Mouse (Mus musculus): Measurements from ENCODE around the gene Ly75. TPM values are rescaled to one million over a fixed set of nuclear protein-coding genes. Genes with fewer than 3 reads are reported as not detected.

Ly75 gene
- polyA plus RNA-seq, 1 experiment from 2014 or later, result 1.7 TPM

- no peaks in the 10 kb centered on the region for H3K27me3 ChIP-seq (replicated peaks; ENCODE audit: insufficient read depth, low read length)
- H3K4me3 ChIP-seq (ENCODE audit: low read depth, low read length), result no peak overlapping the region
- H3K27ac ChIP-seq (ENCODE audit: low read length), result no peak overlapping the region
- H3K36me3 ChIP-seq (ENCODE audit: insufficient read depth, low read length), result no peaks in the 10 kb centered on the region
- H3K9me3 ChIP-seq (ENCODE audit: low read length), result no peaks in the 10 kb centered on the region
- DNase-seq (ENCODE audit: low spot score), result no peak
- H3K4me2 ChIP-seq (replicated peaks; ENCODE audit: low read depth, low read length), result no peak overlapping the region
- no peaks in the 10 kb centered on the region for H3K4me1 ChIP-seq (ENCODE audit: insufficient read depth, low read depth, low read length)
- TF ChIP-seq EP300 (IDR thresholded peaks at IDR 0.05) (no peak), CTCF (IDR thresholded peaks at IDR 0.05) (no peak)
- no peak for ATAC-seq
- no peak overlapping the region for H3K9ac ChIP-seq (replicated peaks; ENCODE audit: low read depth)
- WGBS, result 67% methylated on average over 11 of the region's 11 CpGs
Measured at GRCm38 (mm10) chr2:60409989-60410763, 27.1 kb upstream of the Ly75 start.

DNA sequence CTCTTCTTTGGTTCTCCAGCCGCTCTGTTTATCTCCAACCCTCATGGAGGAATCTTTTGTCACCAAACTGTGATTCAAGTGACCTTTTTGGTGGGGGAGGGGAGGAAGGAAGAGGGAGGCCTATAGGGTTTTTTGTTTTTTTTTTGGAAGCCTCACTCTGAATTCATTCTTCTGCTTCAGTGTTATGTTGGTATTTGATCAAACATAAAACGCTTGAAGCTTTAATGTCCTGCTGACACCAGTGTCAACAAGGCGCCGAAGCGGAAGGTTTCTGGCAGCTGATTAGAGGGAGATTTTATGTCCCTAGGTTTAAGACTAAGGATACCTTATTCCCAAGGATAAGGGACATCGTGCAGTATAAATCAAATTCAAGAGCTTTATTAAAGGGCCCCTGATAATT, 26.1 kb upstream of the Ly75 start:
- H3K4me3 ChIP-seq (ENCODE audit: low read depth, low read length), result no peak overlapping the region
- no peaks in the 10 kb centered on the region for H3K4me1 ChIP-seq (ENCODE audit: insufficient read depth, low read depth, low read length)
- no peak for DNase-seq (ENCODE audit: low spot score)
- no peak for TF ChIP-seq EP300 (IDR thresholded peaks at IDR 0.05)
- no peak for TF ChIP-seq CTCF (IDR thresholded peaks at IDR 0.05)
- H3K9me3 ChIP-seq (ENCODE audit: low read length), result no peaks in the 10 kb centered on the region
- no peak overlapping the region for H3K9ac ChIP-seq (replicated peaks; ENCODE audit: low read depth)
- WGBS, result 57% methylated on average over 6 of the region's 6 CpGs
- H3K27me3 ChIP-seq (replicated peaks; ENCODE audit: insufficient read depth, low read length), result no peaks in the 10 kb centered on the region
- H3K4me2 ChIP-seq (replicated peaks; ENCODE audit: low read depth, low read length), result no peak overlapping the region
- no peak for ATAC-seq
- H3K27ac ChIP-seq (ENCODE audit: low read length), result no peak overlapping the region
- no peaks in the 10 kb centered on the region for H3K36me3 ChIP-seq (ENCODE audit: insufficient read depth, low read length)

DNA sequence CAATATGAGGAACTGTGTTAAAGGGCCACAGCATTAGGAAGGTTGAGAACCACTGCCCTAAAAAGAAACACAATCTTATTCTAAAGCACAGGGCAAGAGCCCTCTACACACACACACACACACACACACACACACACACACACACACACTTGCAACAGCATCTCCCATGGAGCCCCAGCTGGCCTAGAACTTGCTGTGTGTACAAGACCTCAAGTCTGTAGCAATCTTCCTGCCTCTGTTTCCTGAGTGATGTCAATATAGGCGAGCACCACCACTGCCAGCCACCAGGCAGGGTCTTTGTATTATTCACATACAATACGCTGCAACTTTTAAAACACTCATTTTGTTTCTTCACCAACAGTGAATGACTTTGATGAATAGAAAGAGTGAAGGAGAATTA, 24.3 kb upstream of the Ly75 start:
- no peak overlapping the region for H3K4me3 ChIP-seq (ENCODE audit: low read depth, low read length)
- no peaks in the 10 kb centered on the region for H3K4me1 ChIP-seq (ENCODE audit: insufficient read depth, low read depth, low read length)
- no peak for TF ChIP-seq CTCF (IDR thresholded peaks at IDR 0.05)
- TF ChIP-seq EP300 (IDR thresholded peaks at IDR 0.05), result no peak
- DNase-seq (ENCODE audit: low spot score) (no peak), ATAC-seq (no peak)
- no peak overlapping the region for H3K27ac ChIP-seq (ENCODE audit: low read length)
- H3K27me3 ChIP-seq (replicated peaks; ENCODE audit: insufficient read depth, low read length), result no peaks in the 10 kb centered on the region
- no peaks in the 10 kb centered on the region for H3K9me3 ChIP-seq (ENCODE audit: low read length)
- H3K4me2 ChIP-seq (replicated peaks; ENCODE audit: low read depth, low read length), result no peak overlapping the region
- H3K9ac ChIP-seq (replicated peaks; ENCODE audit: low read depth), result no peak overlapping the region
- 86% methylated on average over 2 of the region's 2 CpGs for WGBS
- H3K36me3 ChIP-seq (ENCODE audit: insufficient read depth, low read length), result no peaks in the 10 kb centered on the region

- no peak for ATAC-seq
- no peak overlapping the region for H3K27ac ChIP-seq (ENCODE audit: low read length)
Measured at GRCm38 (mm10) chr2:60405431-60405830, 22.3 kb upstream of the Ly75 start.

DNA sequence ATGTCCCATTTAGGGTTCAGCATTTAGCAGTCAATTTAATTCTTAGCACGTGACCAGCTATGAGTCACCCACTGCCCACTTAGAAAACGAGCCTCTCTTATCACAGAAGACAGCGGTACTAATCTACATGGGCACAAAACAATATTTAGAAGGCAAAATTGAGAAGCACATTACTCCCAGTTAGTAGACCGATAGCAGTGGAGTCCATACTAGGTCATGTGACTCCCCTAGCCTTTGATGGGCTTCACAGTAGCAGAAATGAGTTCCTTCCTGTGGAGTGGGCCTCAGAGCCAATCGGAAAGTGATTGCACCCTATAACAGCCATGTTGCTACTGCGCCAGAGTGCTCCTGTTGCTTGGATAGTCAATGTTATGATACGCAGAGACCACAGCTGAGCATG, 21.7 kb upstream of the Ly75 start:
- H3K27me3 ChIP-seq (replicated peaks; ENCODE audit: insufficient read depth, low read length), result no peaks in the 10 kb centered on the region
- H3K36me3 ChIP-seq (ENCODE audit: insufficient read depth, low read length), result no peaks in the 10 kb centered on the region
- DNase-seq (ENCODE audit: low spot score) (no peak), ATAC-seq (no peak)
- H3K4me2 ChIP-seq (replicated peaks; ENCODE audit: low read depth, low read length), result no peak overlapping the region
- no peak overlapping the region for H3K9ac ChIP-seq (replicated peaks; ENCODE audit: low read depth)
- H3K4me1 ChIP-seq (ENCODE audit: insufficient read depth, low read depth, low read length), result no peaks in the 10 kb centered on the region
- H3K27ac ChIP-seq (ENCODE audit: low read length), result no peak overlapping the region
- no peaks in the 10 kb centered on the region for H3K9me3 ChIP-seq (ENCODE audit: low read length)
- TF ChIP-seq EP300 (IDR thresholded peaks at IDR 0.05) (no peak), CTCF (IDR thresholded peaks at IDR 0.05) (no peak)
- 88% methylated on average over 7 of the region's 7 CpGs for WGBS
- H3K4me3 ChIP-seq (ENCODE audit: low read depth, low read length), result no peak overlapping the region

More at GRCm38 (mm10) chr2:60405431-60405830, 22.3 kb upstream of the Ly75 start:
- WGBS, result 73% methylated on average over 5 of the region's 5 CpGs
- Histone ChIP-seq H3K9ac (replicated peaks; ENCODE audit: low read depth) (no peak overlapping the region), H3K27me3 (replicated peaks; ENCODE audit: insufficient read depth, low read length) (no peaks in the 10 kb centered on the region), H3K36me3 (ENCODE audit: insufficient read depth, low read length) (no peaks in the 10 kb centered on the region), H3K4me1 (ENCODE audit: insufficient read depth, low read depth, low read length) (no peaks in the 10 kb centered on the region), H3K4me3 (ENCODE audit: low read depth, low read length) (no peak overlapping the region), H3K4me2 (replicated peaks; ENCODE audit: low read depth, low read length) (no peak overlapping the region), H3K9me3 (ENCODE audit: low read length) (no peaks in the 10 kb centered on the region)
- no peak for DNase-seq (ENCODE audit: low spot score)
- TF ChIP-seq CTCF (IDR thresholded peaks at IDR 0.05) (no peak), EP300 (IDR thresholded peaks at IDR 0.05) (no peak)

- DNase-seq (ENCODE audit: low spot score) (no peak), ATAC-seq (no peak)
- H3K9ac ChIP-seq (replicated peaks; ENCODE audit: low read depth), result no peak overlapping the region
- H3K4me3 ChIP-seq (ENCODE audit: low read depth, low read length), result no peak overlapping the region
- no peak for TF ChIP-seq CTCF (IDR thresholded peaks at IDR 0.05)
- no peak for TF ChIP-seq EP300 (IDR thresholded peaks at IDR 0.05)
- no peaks in the 10 kb centered on the region for H3K4me1 ChIP-seq (ENCODE audit: insufficient read depth, low read depth, low read length)
- WGBS, result 41% methylated on average over 5 of the region's 5 CpGs
- no peak overlapping the region for H3K27ac ChIP-seq (ENCODE audit: low read length)
- H3K27me3 ChIP-seq (replicated peaks; ENCODE audit: insufficient read depth, low read length), result no peaks in the 10 kb centered on the region
- H3K36me3 ChIP-seq (ENCODE audit: insufficient read depth, low read length), result no peaks in the 10 kb centered on the region
- H3K9me3 ChIP-seq (ENCODE audit: low read length), result no peaks in the 10 kb centered on the region
- no peak overlapping the region for H3K4me2 ChIP-seq (replicated peaks; ENCODE audit: low read depth, low read length)
Measured at GRCm38 (mm10) chr2:60401694-60402093, 18.6 kb upstream of the Ly75 start.

All from lung, postnatal 0 days (tissue).